Mouse (Mus musculus) liver, postnatal 0 days (tissue): ENCODE measurements around the gene Pepd. TPM values are rescaled to one million over a fixed set of nuclear protein-coding genes. Genes with fewer than 3 reads are reported as not detected.

Source experiments
- ATAC-seq: fragments of 200-750 bp; cut with Nextera tagmentation; 2 replicates; pipeline ENCODE4 v1.8.0; 2017; ENCODE audit warnings: mild to moderate bottlenecking, moderate library complexity
- DNase-seq: peaks from one replicate; pipeline ENCODE4 v3.0.0-alpha.2; 2016
- H3K27ac ChIP-seq: fragments of 300-500 bp; sonication (generic); 2 replicates; pipeline ENCODE4 v1.5.1; 2014; ENCODE audit warnings: antibody characterized with exemption, moderate library complexity, mild to moderate bottlenecking, low read depth
- H3K27me3 ChIP-seq: fragments of 300-500 bp; sonication (generic); 2 replicates; pipeline ENCODE4 v1.6.1; 2014; ENCODE audit warnings: low read length, control low read depth, mixed read lengths; ENCODE audit not compliant: insufficient read depth
- H3K36me3 ChIP-seq: fragments of 300-500 bp; sonication (generic); replicated peaks from 2 replicates; pipeline ENCODE4 v1.6.1; 2014; ENCODE audit warnings: mild to moderate bottlenecking, control low read depth, low read length, moderate library complexity, mixed read lengths; ENCODE audit not compliant: insufficient read depth
- H3K4me1 ChIP-seq: fragments of 300-500 bp; sonication (generic); 2 replicates; pipeline ENCODE4 v1.6.1; 2014; ENCODE audit warnings: antibody characterized with exemption, mild to moderate bottlenecking, control low read depth; ENCODE audit not compliant: insufficient read depth
- H3K4me2 ChIP-seq: fragments of 300-500 bp; sonication (generic); 2 replicates; pipeline ENCODE4 v1.6.1; 2014; ENCODE audit warnings: low read depth, mild to moderate bottlenecking, low read length, moderate library complexity, mixed read lengths
- H3K4me3 ChIP-seq: fragments of 300-500 bp; sonication (generic); 2 replicates; pipeline ENCODE4 v1.5.1; 2014; ENCODE audit warnings: low read depth, low read length
- H3K9ac ChIP-seq: fragments of 300-500 bp; sonication (generic); replicated peaks from 2 replicates; pipeline ENCODE4 v1.6.1; 2014; ENCODE audit warnings: mild to moderate bottlenecking, moderate library complexity
- H3K9me3 ChIP-seq: fragments of 300-500 bp; sonication (generic); 2 replicates; pipeline ENCODE4 v1.6.1; 2016; ENCODE audit warnings: mild to moderate bottlenecking, control low read depth, low read length, mixed read lengths
- CTCF ChIP-seq: sonication (generic); IDR thresholded peaks from 2 replicates; pipeline ENCODE4 v1.5.1; 2016; ENCODE audit warnings: antibody characterized with exemption, low read depth
- EP300 ChIP-seq: IDR thresholded peaks from 2 replicates; pipeline ENCODE4 v1.6.1; 2016; ENCODE audit warnings: antibody characterized with exemption, low read depth, mild to moderate bottlenecking
- WGBS: fragments of 180-500 bp; shearing (Covaris S2); extraction: QIAGEN DNeasy Blood & Tissue Kit; methylation state at CpG from one replicate; pipeline ENCODE4 v1.1.7; 2014; ENCODE audit not compliant: insufficient replicate concordance; 5-methylcytosine and 5-hydroxymethylcytosine counted together
- polyA plus RNA-seq: library from polyadenylated mRNA; unstranded; fragments of >200 nt; fragmentation: Nextera tagmentation; extraction: Ambion mirVana; gene quantifications from 2 replicates; pipeline ENCODE4 v1.2.1, GENCODE M21; 2015

The Pepd gene
- polyA plus RNA-seq, 1 experiment from 2014 or later, result 30.2 TPM

DNA sequence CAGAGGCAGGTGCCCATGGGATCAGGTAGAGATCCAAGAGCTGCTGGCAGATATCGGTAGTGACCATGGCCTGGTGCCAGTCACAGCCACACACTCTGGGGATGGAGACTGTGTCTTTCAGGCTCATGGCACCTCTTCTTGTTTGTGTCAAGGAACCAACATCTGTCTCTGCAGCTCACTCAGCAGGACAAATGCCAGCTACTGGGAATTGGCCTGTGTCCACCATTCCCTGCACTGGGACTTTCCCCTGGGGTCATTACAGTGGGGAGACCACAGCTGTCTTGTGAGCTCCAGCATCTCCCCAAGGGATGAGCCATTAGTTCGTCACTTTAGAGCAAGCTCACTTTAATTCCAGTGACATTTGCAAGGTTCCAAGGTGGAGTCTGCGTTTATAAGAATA lies 43.1 kb downstream of the Pepd start:
- Histone ChIP-seq H3K4me2 (no peak overlapping the region), H3K27ac (no peak overlapping the region), H3K4me1 (no peaks in the 10 kb centered on the region), H3K27me3 (no peaks in the 10 kb centered on the region), H3K9ac (no peak overlapping the region), H3K36me3 (no peaks in the 10 kb centered on the region), H3K9me3 (no peaks in the 10 kb centered on the region), H3K4me3 (no peak overlapping the region)
- ATAC-seq, result no peak
- DNase-seq, result no peak
- WGBS, result 76% methylated on average over 3 of the region's 3 CpGs
- TF ChIP-seq EP300, result no peak
- no peak for TF ChIP-seq CTCF

DNA sequence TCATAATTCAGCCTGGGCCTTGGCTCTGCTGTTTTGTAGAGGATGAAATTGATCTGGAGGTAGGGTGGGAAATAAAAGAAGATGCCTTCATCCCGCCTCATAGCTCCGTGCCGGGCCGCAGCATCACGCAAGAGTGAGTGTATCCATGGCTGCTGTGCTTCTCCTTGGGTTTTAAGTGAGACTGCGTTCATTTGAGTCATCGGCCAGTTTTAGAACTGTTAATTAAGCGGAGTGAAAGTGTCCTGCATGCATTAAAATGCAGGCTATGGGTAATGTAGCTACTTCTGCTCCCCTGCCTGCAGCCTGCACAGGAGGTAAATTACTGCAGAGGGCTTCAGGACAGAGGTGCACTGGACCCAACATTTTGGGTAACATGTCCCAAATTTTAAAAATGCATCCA lies 45.0 kb downstream of the Pepd start:
- ATAC-seq (no peak), DNase-seq (no peak)
- H3K9ac ChIP-seq, result no peak overlapping the region
- no peak overlapping the region for H3K4me3 ChIP-seq
- H3K36me3 ChIP-seq, result no peaks in the 10 kb centered on the region
- no peaks in the 10 kb centered on the region for H3K4me1 ChIP-seq
- no peak overlapping the region for H3K27ac ChIP-seq
- H3K4me2 ChIP-seq, result no peak overlapping the region
- no peaks in the 10 kb centered on the region for H3K9me3 ChIP-seq
- WGBS, result 90% methylated on average over 8 of the region's 8 CpGs
- H3K27me3 ChIP-seq, result no peaks in the 10 kb centered on the region
- no peak for TF ChIP-seq EP300
- no peak for TF ChIP-seq CTCF

GRCm38 (mm10) chr7:34963889-34964645 lies 51.9 kb downstream of the Pepd start:
- Histone ChIP-seq H3K4me3 (no peak overlapping the region), H3K9ac (no peak overlapping the region), H3K27me3 (no peaks in the 10 kb centered on the region), H3K4me1 (no peaks in the 10 kb centered on the region), H3K27ac (no peak overlapping the region), H3K9me3 (no peaks in the 10 kb centered on the region), H3K4me2 (no peak overlapping the region), H3K36me3 (no peaks in the 10 kb centered on the region)
- DNase-seq (no peak), ATAC-seq (no peak)
- WGBS, result 80% methylated on average over 11 of the region's 11 CpGs
- TF ChIP-seq CTCF, result no peak
- no peak for TF ChIP-seq EP300

DNA sequence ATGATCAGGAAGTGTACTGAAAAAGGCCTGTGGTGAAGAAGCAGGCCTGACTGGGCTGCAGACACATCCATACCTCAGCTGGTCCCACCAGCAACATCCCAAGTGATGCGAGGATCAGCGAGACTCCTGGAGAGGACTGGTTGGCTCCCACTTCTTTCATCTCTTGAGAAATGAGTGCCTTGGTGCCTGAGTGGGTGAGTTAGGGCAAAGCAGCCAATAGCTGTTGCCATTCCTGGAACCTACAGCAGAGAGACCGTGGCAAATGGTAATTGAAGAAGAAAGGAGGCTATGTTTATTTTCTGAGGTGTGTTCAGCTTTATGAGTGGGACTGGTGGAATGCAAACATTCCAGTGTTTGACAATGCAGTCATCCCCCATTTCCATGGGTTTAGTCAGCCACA lies 55.2 kb downstream of the Pepd start:
- no peak for TF ChIP-seq CTCF
- no peak for TF ChIP-seq EP300
- Histone ChIP-seq H3K27me3 (no peaks in the 10 kb centered on the region), H3K9ac (no peak overlapping the region), H3K27ac (no peak overlapping the region), H3K4me3 (no peak overlapping the region), H3K36me3 (peaks cover 7% of the 10 kb centered on the region; the same call in 1 of the 2 replicates), H3K4me1 (no peaks in the 10 kb centered on the region), H3K9me3 (no peaks in the 10 kb centered on the region; the same call in 1 of the 2 replicates), H3K4me2 (no peak overlapping the region)
- 77% methylated on average over 3 of the region's 3 CpGs for WGBS
- DNase-seq (no peak), ATAC-seq (no peak)

DNA sequence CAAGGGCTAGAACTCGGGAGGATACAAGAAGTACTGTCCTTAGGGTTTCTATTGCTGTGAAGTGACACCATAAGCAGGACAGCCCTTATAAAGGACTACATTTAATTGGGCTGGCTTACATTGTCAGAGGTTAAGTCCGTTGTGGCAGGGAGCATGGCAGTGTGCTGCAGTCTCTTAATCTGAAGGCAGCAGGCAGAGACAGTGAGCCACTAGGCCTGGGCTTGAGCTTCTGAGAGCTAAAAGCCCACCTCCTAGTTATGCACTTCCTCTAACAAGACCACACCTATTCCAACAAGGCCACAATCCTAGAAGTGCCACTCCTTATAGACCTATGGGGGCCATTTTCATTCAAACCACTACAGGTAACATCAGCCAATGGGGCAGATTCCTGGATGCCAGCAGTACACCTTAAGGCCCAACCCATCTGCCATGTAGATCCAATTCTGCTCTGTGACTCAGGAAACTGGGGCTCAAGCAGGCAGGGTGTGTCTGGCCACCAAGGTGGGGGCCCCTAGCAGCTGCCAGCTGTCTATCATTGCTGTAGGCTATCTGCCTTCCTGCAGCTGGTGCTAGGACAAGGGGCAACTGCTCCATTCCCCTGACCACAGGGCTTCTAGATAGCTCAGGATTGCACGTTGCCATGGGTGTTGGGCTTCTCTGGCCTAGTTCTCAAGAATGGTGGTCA lies 56.7 kb downstream of the Pepd start:
- H3K9ac ChIP-seq, result no peak overlapping the region
- peaks cover 7% of the 10 kb centered on the region; the same call in 1 of the 2 replicates for H3K36me3 ChIP-seq
- H3K4me3 ChIP-seq, result no peak overlapping the region
- 53% methylated on average over 3 of the region's 3 CpGs for WGBS
- H3K27me3 ChIP-seq, result no peaks in the 10 kb centered on the region
- peak overlapping the region; percentile 29; the same call in 1 of the 2 replicates for H3K27ac ChIP-seq
- H3K4me1 ChIP-seq, result no peaks in the 10 kb centered on the region
- H3K4me2 ChIP-seq, result no peak overlapping the region
- no peaks in the 10 kb centered on the region; the same call in 1 of the 2 replicates for H3K9me3 ChIP-seq
- DNase-seq (peak; percentile 37), ATAC-seq (peak; percentile 93)
- TF ChIP-seq CTCF (no peak), EP300 (peak; percentile 77)

GRCm38 (mm10) chr7:34971826-34972225 lies 59.6 kb downstream of the Pepd start:
- Histone ChIP-seq H3K36me3 (peaks cover 9% of the 10 kb centered on the region; the same call in 1 of the 2 replicates), H3K9ac (no peak overlapping the region), H3K4me2 (no peak overlapping the region), H3K9me3 (no peaks in the 10 kb centered on the region; the same call in 1 of the 2 replicates), H3K27ac (no peak overlapping the region), H3K27me3 (no peaks in the 10 kb centered on the region), H3K4me3 (no peak overlapping the region), H3K4me1 (no peaks in the 10 kb centered on the region)
- TF ChIP-seq CTCF, result no peak
- no peak for ATAC-seq
- 90% methylated on average over 10 of the region's 10 CpGs for WGBS
- no peak for DNase-seq
